Mouse (Mus musculus) liver, embryonic 13.5 days (tissue): ENCODE results near the gene Iqcj. TPM values are rescaled to one million over a fixed set of nuclear protein-coding genes. Genes with fewer than 3 reads are reported as not detected.

Experiments used
- ATAC-seq: fragments of 200-750 bp; cut with Nextera tagmentation; 2 replicates; pipeline ENCODE4 v1.8.0; 2017; ENCODE audit warnings: low read depth, mild to moderate bottlenecking, moderate number of reproducible peaks, moderate library complexity
- DNase-seq: peaks from one replicate; pipeline ENCODE4 v3.0.0; 2022
- H3K27ac ChIP-seq: fragments of 300-500 bp; sonication (generic); 2 replicates; pipeline ENCODE4 v1.5.1; 2015; ENCODE audit warnings: moderate library complexity, mild to moderate bottlenecking, inconsistent platforms
- H3K27me3 ChIP-seq: fragments of 300-500 bp; sonication (generic); 2 replicates; pipeline ENCODE4 v1.6.1; 2015; ENCODE audit warnings: mild to moderate bottlenecking, inconsistent platforms
- H3K36me3 ChIP-seq: fragments of 300-500 bp; sonication (generic); 2 replicates; pipeline ENCODE4 v1.6.1; 2015; ENCODE audit warnings: mild to moderate bottlenecking, inconsistent platforms
- H3K4me1 ChIP-seq: fragments of 300-500 bp; sonication (generic); replicated peaks from 2 replicates; pipeline ENCODE4 v1.6.1; 2015; ENCODE audit warnings: inconsistent platforms
- H3K4me2 ChIP-seq: fragments of 300-500 bp; sonication (generic); 2 replicates; pipeline ENCODE4 v1.6.1; 2015; ENCODE audit warnings: inconsistent platforms, mild to moderate bottlenecking, moderate library complexity
- H3K4me3 ChIP-seq: fragments of 300-500 bp; sonication (generic); replicated peaks from 2 replicates; pipeline ENCODE4 v1.5.1; 2015; ENCODE audit warnings: mild to moderate bottlenecking, inconsistent platforms
- H3K9ac ChIP-seq: fragments of 300-500 bp; sonication (generic); 2 replicates; pipeline ENCODE4 v1.6.1; 2015; ENCODE audit warnings: mild to moderate bottlenecking, inconsistent platforms
- H3K9me3 ChIP-seq: fragments of 300-500 bp; sonication (generic); replicated peaks from 2 replicates; pipeline ENCODE4 v1.6.1; 2016; ENCODE audit warnings: inconsistent platforms
- WGBS: fragments of 180-500 bp; shearing (Covaris S2); methylation state at CpG from one replicate; pipeline ENCODE4 v1.1.7; 2015; ENCODE audit not compliant: insufficient replicate concordance; 5-methylcytosine and 5-hydroxymethylcytosine counted together
- polyA plus RNA-seq: library from polyadenylated mRNA; unstranded; fragments of >200 nt; fragmentation: Nextera tagmentation; extraction: Ambion mirVana; gene quantifications from 2 replicates; pipeline ENCODE4 v1.2.1, GENCODE M21; 2015

The Iqcj gene
- polyA plus RNA-seq, 1 experiment from 2014 or later, result not detected

- DNase-seq (no peak), ATAC-seq (no peak)
- Histone ChIP-seq H3K9me3 (no peaks in the 10 kb centered on the region), H3K9ac (no peak overlapping the region), H3K36me3 (no peaks in the 10 kb centered on the region), H3K4me1 (no peaks in the 10 kb centered on the region), H3K27me3 (no peaks in the 10 kb centered on the region), H3K4me3 (no peak overlapping the region), H3K4me2 (no peak overlapping the region), H3K27ac (no peak overlapping the region)
- WGBS, result 39% methylated on average over 9 of the region's 9 CpGs
Measured at GRCm38 (mm10) chr3:68045475-68046416, 153.7 kb downstream of the Iqcj start.

GRCm38 (mm10) chr3:68053538-68053937 lies 161.5 kb downstream of the Iqcj start:
- no peak for ATAC-seq
- Histone ChIP-seq H3K9ac (no peak overlapping the region), H3K36me3 (no peaks in the 10 kb centered on the region), H3K9me3 (no peaks in the 10 kb centered on the region), H3K27ac (no peak overlapping the region), H3K4me2 (no peak overlapping the region), H3K4me1 (no peaks in the 10 kb centered on the region), H3K4me3 (no peak overlapping the region), H3K27me3 (no peaks in the 10 kb centered on the region)
- DNase-seq, result no peak
- 45% methylated on average over 2 of the region's 2 CpGs for WGBS

- H3K9ac ChIP-seq, result no peak overlapping the region
- DNase-seq (no peak), ATAC-seq (no peak)
- H3K4me3 ChIP-seq, result no peak overlapping the region
- H3K36me3 ChIP-seq, result no peaks in the 10 kb centered on the region
- no peaks in the 10 kb centered on the region for H3K27me3 ChIP-seq
- no peak overlapping the region for H3K4me2 ChIP-seq
- H3K9me3 ChIP-seq, result no peaks in the 10 kb centered on the region
- H3K27ac ChIP-seq, result no peak overlapping the region
- 36% methylated on average over 13 of the region's 13 CpGs for WGBS
- H3K4me1 ChIP-seq, result no peaks in the 10 kb centered on the region
Measured at GRCm38 (mm10) chr3:68055071-68055470, 163.1 kb downstream of the Iqcj start.

GRCm38 (mm10) chr3:68056373-68057275 lies 164.6 kb downstream of the Iqcj start:
- Histone ChIP-seq H3K27ac (no peak overlapping the region), H3K4me2 (peak overlapping the region; percentile 43), H3K27me3 (no peaks in the 10 kb centered on the region), H3K9me3 (no peaks in the 10 kb centered on the region), H3K4me3 (peak overlapping the region; percentile 44), H3K36me3 (no peaks in the 10 kb centered on the region), H3K9ac (no peak overlapping the region), H3K4me1 (no peaks in the 10 kb centered on the region)
- ATAC-seq (no peak), DNase-seq (peak; percentile 8)
- 39% methylated on average over 23 of the region's 23 CpGs for whole genome bisulfite sequencing

GRCm38 (mm10) chr3:68059162-68059800 lies 167.3 kb downstream of the Iqcj start:
- WGBS, result 32% methylated on average over 2 of the region's 2 CpGs

GRCm38 (mm10) chr3:68064731-68065130 lies 172.7 kb downstream of the Iqcj start, which contains the start of gene Schip1:
Schip1 (plus strand) TSS chr3:68064802.
- no peak for ATAC-seq
- no peak within 1 kb of the TSS for H3K4me3 ChIP-seq
- no peak within 1 kb of the TSS for H3K4me2 ChIP-seq
- H3K36me3 ChIP-seq, result no peaks in the 10 kb centered on the region
- H3K9ac ChIP-seq, result no peak within 1 kb of the TSS
- no peaks in the 10 kb centered on the region for H3K27me3 ChIP-seq
- no peak for DNase-seq
- H3K4me1 ChIP-seq, result no peaks in the 10 kb centered on the region
- H3K27ac ChIP-seq, result no peak within 1 kb of the TSS
- H3K9me3 ChIP-seq, result no peaks in the 10 kb centered on the region
- 40% methylated on average over 12 of the region's 12 CpGs for WGBS

More at GRCm38 (mm10) chr3:68059162-68059800, 167.3 kb downstream of the Iqcj start:
- Histone ChIP-seq H3K4me3 (no peak overlapping the region), H3K9ac (no peak overlapping the region), H3K36me3 (no peaks in the 10 kb centered on the region), H3K4me1 (no peaks in the 10 kb centered on the region), H3K9me3 (no peaks in the 10 kb centered on the region), H3K27me3 (no peaks in the 10 kb centered on the region), H3K27ac (no peak overlapping the region), H3K4me2 (no peak overlapping the region)
- ATAC-seq (no peak), DNase-seq (no peak)

GRCm38 (mm10) chr3:68071395-68072386 lies 179.7 kb downstream of the Iqcj start:
- Histone ChIP-seq H3K9ac (no peak overlapping the region), H3K27me3 (no peaks in the 10 kb centered on the region), H3K27ac (no peak overlapping the region), H3K36me3 (no peaks in the 10 kb centered on the region), H3K9me3 (no peaks in the 10 kb centered on the region), H3K4me1 (no peaks in the 10 kb centered on the region), H3K4me3 (no peak overlapping the region), H3K4me2 (no peak overlapping the region)
- WGBS, result 57% methylated on average over 9 of the region's 9 CpGs
- no peak for DNase-seq
- no peak for ATAC-seq

- Histone ChIP-seq H3K9me3 (no peaks in the 10 kb centered on the region), H3K27me3 (no peaks in the 10 kb centered on the region), H3K4me3 (no peak overlapping the region), H3K36me3 (no peaks in the 10 kb centered on the region), H3K4me2 (no peak overlapping the region), H3K9ac (no peak overlapping the region), H3K4me1 (no peaks in the 10 kb centered on the region), H3K27ac (no peak overlapping the region)
- DNase-seq, result no peak
- 48% methylated on average over 4 of the region's 4 CpGs for WGBS
- ATAC-seq, result no peak
Measured at GRCm38 (mm10) chr3:68077406-68077805, 185.4 kb downstream of the Iqcj start.

GRCm38 (mm10) chr3:68085024-68085423 lies 193.0 kb downstream of the Iqcj start:
- Histone ChIP-seq H3K4me1 (no peaks in the 10 kb centered on the region), H3K9me3 (no peaks in the 10 kb centered on the region), H3K4me3 (no peak overlapping the region), H3K27me3 (no peaks in the 10 kb centered on the region), H3K27ac (no peak overlapping the region), H3K9ac (no peak overlapping the region), H3K36me3 (no peaks in the 10 kb centered on the region), H3K4me2 (no peak overlapping the region)
- ATAC-seq (no peak), DNase-seq (no peak)
- 70% methylated on average over 2 of the region's 2 CpGs for WGBS

- Histone ChIP-seq H3K36me3 (no peaks in the 10 kb centered on the region), H3K9me3 (no peaks in the 10 kb centered on the region), H3K9ac (no peak overlapping the region), H3K4me1 (no peaks in the 10 kb centered on the region), H3K4me3 (no peak overlapping the region), H3K27ac (no peak overlapping the region), H3K4me2 (no peak overlapping the region), H3K27me3 (no peaks in the 10 kb centered on the region)
- DNase-seq, result no peak
- 58% methylated on average over 4 of the region's 4 CpGs for WGBS
- no peak for ATAC-seq
Measured at GRCm38 (mm10) chr3:68092108-68092507, 200.1 kb downstream of the Iqcj start.
